Mouse (Mus musculus): ENCODE data around the gene Aff1. TPM values are rescaled to one million over a fixed set of nuclear protein-coding genes. Genes with fewer than 3 reads are reported as not detected.
A peak's percentile ranks its signal among the peaks of the same experiment; 100 is the strongest.

The Aff1 gene
- total RNA-seq, 2 experiments from 2014 or later: 36.1 to 52.1 TPM

DNA sequence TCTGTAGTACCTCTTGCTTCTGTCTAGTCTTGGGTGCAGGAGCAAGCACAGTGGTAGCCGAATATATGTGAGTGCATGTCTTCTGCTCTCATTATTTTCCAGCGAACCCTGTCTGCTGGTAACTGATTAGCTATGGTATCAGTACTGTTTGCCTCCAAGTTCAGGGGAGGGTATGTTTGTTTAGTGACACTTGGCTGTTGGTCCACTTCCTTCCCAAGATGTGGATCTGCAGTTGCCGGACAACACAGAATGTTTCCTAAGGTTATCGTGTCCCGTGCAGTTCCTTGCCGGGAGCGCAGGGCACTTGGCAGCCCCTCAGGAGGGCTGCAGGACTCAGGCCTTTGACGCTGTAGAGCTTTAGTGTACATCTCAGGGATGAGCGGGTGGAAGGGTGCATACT, 128.9 kb downstream of the Aff1 start:
- DNase-seq: no peak
- intact Hi-C loops (cut with DNase I): no loop called here

DNA sequence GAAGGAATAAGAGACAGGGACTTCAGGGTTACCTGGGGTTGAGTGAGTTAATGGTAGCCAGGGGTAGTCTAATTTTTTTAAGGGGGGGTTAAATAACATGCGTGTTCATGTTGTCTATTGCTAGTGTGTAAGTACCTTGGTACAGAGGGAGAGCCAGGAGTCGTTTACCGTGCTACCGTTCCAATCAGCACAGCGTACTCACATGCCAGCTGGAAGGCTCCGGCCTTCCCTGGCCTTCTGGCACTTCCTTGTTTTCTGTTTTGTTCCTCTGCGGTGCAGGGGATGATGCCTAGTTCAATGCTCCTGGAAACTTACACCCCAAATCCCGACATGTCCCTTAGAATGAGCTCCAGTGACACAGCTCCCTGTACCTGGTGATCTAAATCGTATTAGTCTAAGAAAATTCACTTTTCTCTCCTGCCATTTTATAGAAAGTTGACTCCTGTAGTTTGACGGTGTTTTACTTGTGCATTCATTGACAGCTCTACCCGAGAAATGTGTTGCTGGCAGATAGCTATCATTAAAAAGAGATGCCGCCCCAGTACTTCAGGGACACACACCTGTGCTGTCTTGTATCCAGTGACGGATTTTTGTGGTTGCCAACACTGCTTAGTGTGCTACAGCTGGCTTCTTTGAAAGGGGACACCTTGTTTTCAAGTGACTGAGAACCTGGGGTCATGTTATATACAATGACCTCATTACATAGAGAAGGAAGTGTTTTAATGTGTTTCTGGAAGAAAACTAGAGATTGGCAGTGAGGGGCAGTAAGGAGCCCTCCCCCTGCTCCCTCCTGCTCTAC, 129.5 kb downstream of the Aff1 start:
- no peak for DNase-seq
- intact Hi-C loops (cut with DNase I): no loop called here

DNA sequence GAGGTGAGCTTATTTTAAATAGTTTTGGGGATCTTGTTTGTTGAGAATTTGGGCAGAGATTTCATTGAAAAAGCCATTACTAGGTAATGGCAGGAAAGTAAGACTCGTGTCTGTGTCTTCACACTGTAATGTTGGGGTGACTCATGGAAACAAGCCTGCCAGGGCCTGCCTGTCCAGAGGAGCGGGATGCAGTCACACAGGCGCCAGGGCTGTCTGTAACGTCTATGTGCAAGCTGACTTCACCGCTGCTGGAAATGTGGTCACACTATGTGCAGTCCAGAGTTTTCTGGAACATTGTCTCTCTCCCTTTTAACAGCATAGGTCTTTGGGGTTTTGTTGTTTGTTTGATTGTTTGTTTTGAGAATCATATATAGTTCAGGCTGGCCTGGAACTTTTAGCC, 130.8 kb downstream of the Aff1 start:
- DNase-seq: no peak
- intact Hi-C loops (cut with DNase I): no loop called here

DNA sequence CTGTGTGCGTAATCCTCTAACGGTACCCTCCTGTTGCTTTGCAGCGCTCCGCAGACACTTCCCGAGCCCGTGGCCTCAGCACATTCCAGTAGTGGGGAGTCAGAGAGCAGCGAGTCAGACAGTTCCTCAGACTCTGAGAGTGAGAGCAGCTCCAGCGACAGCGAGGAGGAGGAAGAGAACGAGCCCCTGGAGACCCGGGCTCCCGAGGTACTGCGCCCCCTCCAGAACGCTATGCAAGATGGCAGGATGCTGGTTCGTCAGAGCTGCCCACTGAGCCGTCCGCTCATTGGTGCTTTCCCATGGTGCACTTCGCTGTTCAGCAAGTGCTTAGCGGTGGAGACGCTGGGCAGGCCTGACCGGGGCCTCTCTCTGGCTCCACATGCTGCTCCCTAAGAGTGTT, 136.1 kb downstream of the Aff1 start:
- intact Hi-C loops (cut with DNase I): no loop called here
- no peak for DNase-seq

DNA sequence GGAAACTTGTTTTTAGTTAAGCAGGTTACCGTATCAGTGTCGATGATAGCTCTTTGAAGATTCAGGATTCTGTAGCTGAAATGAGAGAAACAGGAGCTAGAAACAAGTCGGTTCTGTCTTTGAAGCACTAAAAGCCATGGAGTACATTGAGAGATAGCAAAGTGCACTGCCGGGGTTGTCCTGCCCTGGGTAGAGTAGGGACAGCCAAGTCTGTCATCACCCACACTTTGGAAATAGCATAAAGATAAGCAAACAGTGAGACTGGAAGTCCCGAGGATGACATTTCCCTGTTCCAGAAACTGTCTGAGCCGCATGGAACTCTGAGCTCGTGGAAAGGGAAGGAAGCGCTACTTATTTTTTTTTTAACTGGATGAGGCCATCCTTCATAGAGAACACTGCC, 136.6 kb downstream of the Aff1 start:
- no peak for DNase-seq

DNA sequence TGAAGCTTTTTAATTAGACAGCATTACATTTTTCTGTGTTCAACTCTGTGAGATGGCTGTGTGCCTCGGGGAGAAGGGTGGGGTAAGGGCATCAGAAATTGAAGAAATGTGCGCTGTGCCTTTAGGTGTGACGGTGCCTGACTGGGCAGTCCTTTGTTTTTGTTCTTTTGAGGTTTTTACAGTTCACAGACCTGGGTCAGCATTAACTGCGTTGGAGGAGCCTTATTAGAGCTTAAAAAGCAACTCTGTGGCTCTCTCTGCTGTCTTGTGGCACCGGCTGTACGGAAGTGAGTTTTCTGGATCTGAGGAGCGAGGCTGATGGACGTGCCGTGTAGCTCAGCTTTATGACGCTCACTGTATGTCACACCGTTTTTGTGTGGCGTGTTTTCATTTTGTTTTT, 137.0 kb downstream of the Aff1 start:
- intact Hi-C loops (cut with DNase I): no loop called here
- DNase-seq: no peak

More for the DNA sequence above, 136.6 kb downstream of the Aff1 start:
- intact Hi-C loops (cut with DNase I): no loop called here

DNA sequence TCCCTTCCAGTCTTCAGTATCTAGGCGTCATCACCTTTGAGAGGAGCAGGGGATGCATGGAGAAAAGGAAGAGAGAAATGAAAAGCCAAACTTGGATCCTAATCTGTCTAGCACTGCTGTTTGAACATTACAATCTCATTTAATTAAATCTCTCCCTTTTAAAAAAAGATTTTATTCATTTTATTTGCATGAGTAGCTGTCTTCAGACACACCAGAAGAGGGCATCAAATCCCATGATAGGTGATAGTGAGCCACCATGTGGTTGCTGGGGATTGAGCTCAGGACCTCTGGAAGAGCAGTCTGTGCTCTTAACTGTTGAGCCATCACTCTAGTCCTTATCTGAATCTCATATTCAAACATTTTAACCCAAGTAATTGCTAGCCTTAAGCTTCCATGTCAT, 138.7 kb downstream of the Aff1 start:
- intact Hi-C loops (cut with DNase I): no loop called here
- DNase-seq: no peak

DNA sequence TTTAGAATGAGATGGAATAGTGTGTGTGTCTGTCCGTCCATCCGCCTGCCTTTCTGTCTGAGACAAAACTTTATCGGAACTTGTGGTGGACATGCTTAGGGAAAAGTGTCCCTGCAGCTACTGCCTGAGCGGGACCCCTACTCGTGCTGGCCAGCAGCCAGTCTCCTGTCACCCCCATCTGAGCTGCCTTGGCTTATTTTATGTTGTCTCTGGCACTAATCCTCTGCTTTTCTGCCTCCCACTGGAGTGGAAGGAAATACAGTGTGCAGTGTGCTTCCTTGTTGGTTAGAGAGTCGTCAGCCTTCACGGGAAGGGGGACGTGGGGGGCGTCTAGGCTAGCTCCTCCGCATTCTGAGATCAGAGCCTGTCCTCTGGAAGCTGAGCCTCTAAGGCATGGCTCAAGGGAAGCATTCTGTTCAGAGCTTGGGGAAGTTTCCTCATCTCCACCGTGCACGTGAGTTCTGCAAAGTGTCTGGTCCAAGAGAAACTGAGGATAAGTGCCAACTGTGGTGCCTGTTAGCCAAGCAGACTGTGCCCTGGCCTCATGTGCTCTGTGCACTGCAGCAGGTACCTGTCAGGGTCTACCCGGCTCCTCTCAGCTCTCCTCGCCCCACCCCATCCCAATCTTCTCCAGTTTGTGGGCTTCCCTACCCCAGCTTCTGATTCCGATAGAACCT, 143.4 kb downstream of the Aff1 start:
- no peak for DNase-seq
- intact Hi-C loops (cut with DNase I): no loop called here

DNA sequence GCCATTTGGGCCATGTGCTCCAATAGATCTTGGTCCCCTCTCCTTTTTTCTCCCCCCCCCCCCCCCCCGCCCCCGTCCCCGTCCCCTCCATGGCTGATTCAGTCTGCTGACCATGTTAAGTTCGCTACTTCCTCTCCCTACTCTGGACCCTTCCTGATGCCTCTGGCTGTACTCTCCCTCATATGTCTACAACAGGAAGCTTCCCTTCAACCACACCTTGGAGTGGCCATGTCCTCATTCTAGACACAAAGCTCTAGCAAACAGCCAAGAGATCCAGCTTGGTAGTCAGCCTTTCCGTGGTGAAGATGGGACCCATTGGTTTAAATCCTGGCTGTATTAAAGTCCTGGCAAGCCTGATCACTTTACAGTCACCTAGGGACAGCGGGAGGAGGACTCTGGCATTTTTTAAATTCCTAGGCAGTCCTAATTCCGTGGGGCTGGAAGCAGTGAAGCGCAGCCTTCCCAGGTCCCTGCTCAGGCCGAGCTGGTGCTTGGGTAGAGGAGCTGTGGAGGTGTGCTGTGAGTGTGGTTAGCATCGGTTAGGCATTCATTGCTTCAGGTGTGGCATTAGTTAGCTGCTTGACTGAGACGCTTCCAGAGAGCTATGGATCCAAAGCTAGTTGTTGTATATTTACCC, 144.1 kb downstream of the Aff1 start:
- intact Hi-C loops (cut with DNase I): no loop called here
- no peak for DNase-seq

DNA sequence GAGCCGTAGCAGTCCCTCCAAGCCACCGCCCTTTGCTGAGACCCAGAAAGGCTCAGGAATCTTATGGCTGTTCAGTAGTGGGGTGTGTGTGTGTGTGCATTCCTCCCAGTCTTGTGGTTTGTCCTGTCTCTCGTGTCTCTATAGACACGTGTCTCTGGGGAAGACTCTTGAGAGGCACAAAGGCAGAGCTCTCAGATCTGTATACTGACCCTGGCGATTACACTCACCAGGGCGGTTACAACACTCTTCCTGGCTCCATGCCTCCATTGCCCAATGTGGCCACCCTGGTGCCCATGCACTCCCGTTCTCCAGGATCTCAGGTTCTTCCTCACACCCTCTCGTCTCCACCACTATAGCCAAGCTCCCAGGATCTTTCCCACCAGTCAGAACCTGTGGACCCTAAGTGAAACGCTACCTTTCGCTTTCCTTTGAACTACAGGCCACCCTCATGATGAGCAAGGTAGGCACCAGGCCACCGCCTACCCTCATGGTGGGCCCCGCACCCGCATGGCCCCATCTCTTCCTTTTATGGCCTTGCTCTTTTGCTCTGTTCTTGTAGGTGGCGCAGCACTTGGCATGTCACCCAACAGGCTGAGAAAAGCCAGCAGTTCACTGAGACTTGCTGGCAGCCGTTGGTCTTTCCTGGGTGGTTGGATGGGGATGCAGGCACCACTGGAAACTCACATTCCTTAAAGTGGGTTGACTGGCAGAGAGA, 146.5 kb downstream of the Aff1 start:
- DNase-seq: no peak
- intact Hi-C loops (cut with DNase I): no loop called here

DNA sequence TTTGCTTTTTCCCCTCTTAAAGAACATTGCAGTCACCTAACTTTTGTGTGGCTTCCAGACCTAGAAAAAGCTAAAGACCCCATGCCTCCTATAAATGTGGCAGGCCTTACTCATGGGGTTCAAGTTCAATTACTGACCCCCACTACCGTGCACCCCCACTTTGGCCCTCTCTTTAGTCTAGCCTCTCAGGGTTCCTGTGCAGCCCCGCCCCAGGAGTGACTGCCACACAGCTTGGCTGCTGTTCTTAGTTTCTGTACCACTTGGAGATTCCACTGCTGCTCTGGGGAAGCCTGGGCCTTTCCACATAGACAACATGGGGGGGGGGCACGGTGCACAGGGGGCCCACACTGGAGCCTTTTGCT, 147.1 kb downstream of the Aff1 start:
- intact Hi-C loops (cut with DNase I): no loop called here
- no peak for DNase-seq

DNA sequence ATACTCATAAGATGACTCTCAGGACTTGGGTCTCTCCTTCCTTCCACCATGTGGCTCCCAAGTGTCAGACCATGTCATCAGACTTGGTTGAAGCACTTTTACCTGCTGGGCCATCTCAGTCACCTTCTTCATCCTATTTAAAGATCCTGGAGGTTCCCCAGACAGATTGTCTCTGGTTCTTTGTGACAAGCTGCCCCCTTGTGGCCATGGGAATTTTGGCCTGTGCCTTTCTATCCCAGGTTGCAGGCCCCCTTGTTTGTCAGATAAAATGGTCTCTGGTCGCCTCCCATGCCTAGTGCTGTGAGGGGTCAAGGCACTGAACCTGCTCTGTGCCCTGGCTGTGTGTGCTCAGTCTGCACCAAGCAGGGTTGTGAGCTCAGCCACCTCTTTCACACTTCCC, 151.8 kb downstream of the Aff1 start:
- intact Hi-C loops (cut with DNase I): loop anchor here (5.0 kb wide), 1 partner anchor 162 kb away; no protein-coding TSS in a partner anchor
- peak in 1 of 2 experiments; percentile 55 for DNase-seq

DNA sequence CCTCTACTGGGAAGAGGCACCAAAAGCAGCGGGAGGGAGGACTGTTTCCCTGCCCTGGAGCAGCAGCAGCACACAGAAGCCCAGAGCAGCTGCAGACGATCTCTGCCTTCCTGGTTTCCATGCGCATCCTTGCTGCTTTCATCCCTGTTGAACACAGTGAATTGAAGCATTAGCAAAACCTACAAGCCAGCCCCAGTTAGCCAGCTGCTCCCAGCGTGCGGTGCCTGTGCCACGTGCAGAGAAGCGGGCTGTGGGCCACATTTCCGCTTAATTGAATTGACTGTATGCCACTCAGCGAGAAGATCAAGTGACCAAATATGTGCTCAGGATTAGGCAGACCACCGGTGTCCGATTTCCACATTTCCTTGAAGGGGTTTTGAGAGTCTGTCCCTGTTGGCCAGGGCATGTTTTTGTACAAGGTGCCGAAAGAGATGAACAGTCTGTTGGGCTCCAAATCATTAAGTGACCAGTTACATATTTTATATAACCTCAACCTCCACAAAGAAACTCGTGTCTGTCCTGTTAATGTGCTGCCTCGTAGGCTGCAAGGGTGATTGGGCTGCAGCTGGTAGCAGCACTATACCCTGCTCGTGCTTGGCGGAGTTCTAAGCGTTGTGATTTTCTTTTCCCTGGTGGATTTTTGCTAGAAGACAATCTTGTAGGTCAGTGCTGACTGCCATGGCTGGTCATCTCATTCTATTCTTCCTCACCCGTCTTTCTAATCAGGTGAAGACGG, 153.4 kb downstream of the Aff1 start:
- intact Hi-C loops (cut with DNase I): no loop called here
- no peak for DNase-seq

DNA sequence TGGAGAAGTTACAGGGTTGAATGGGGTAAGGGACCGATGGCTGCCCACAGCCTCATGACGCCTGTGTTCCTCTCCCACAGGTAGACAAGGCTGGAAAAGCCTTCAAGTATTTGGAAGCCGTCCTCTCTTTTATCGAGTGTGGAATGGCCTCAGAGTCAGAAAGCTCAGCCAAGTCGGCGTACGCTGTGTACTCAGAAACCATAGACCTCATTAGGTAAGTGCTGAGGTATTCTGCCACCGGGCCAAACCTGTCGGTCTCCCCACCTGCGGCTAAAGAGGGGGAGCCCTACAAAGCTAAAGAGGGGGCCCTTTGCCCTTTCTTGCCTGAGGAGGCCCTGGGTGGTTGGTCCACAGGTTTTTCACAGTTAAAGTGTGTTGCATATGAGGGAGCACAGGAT, 154.0 kb downstream of the Aff1 start:
- DNase-seq: no peak
- intact Hi-C loops (cut with DNase I): no loop called here

DNA sequence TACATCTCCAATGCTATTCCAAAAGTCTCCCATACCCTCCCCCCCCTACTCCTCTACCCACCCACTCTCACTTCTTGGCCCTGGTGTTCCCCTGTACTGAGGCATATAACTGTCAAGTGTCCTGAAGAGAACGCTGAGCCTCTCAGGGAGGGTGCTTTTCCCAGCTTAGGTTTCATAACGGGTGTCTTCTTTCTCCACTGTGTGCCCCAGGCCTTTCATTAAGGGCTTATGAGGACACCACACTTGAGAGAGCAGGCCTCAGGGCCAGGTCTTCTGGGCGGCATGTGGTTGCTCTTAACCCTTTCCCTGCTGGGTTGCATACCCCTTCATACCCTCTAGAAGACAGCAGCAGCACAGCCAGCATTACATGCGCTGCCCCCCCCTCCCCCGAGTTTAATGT, 154.4 kb downstream of the Aff1 start:
- intact Hi-C loops (cut with DNase I): no loop called here
- DNase-seq: no peak

DNA sequence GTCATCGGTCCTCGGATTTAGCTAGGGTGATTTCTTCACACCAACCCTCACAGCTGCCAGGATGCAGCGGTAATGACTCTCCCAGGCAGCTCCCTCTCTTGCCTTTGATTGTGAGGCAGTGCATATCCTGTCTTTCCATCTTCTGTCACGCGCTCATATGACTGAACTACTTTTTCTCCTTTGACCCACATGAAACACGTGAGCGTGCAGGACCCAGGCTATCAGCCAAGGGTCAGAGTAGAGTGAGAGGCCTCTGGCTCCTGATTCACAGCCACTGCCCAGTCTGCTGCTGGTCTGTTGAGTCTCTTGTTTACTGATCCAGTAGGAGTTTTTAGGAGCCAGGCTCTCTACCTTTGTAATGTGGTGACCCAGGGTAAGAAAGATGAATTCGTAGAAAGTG, 156.4 kb downstream of the Aff1 start:
- intact Hi-C loops (cut with DNase I): no loop called here
- no peak for DNase-seq

DNA sequence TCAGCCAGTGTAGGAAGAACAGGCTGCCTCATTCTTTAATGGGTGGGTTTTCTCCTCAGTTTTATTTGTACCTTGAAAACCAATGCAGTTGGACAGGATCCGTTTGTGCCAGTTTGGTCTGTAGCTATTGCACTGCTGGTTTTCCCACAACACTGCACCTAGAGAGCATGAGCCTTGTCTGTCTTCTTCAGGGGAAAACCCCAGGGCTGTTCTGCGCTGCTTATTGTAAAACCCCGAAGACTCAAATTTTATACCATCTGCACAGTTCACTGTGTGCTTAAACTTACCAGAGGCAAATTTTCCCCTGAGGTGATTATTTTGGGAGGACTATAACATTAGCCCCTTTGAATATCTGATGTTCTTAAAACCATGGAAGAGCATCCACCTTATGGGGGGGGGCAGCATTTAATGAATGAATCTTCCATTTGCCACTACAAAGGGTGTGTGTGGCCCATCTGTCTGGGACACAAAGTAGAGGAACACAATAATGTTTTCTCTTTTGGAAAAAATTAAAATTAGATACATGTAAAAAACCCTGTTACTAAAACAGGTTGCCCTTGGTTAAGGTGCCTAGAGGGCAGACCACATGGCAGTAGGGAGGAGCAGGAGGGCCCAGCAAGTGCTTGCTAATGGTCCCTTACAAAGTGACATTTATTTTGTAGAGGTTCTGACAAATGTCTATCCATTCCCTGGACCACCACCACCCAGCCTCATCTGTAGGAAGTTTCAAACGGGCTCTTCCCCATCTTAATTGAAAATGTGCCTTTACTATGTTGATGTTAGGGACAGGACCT, 160.8 kb downstream of the Aff1 start:
- intact Hi-C loops (cut with DNase I): no loop called here

DNA sequence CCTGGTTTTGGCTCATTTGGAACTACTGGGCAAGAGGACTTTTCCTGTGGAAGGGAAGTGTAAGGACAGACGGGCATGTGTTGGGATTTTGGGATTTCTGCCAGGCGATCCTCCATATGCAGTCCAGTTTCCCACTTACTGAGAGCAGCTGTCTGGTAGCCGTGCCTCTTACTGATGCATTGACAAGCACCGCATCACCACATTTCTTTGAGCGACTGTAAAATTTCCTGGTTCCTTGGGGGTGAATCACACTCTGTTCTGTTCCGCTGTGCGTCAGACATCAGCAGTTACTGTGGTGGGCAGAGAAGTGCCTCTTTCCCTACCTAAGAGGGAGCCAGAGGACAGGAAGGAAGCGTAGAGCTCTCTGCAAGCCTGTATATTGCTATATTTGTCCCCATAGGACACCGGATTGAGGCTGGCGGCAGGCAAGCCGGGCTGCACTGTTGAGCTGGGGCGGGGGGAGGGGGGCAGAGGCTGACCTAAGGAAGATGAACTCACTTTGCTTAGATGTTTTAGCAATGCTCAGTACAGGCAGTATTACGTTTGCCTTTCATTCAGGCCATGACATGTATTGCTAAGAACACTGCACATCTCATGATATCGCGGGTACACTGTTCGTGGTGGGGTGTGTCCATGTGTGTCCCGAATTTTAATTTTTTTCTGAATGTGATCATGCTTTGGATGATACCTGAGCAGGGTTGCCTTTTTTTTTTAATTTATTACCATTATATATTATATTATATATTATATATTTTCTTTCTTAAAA, 162.1 kb downstream of the Aff1 start:
- intact Hi-C loops (cut with DNase I): no loop called here
- DNase-seq: no peak

More for the DNA sequence above, 160.8 kb downstream of the Aff1 start:
- DNase-seq: no peak

DNA sequence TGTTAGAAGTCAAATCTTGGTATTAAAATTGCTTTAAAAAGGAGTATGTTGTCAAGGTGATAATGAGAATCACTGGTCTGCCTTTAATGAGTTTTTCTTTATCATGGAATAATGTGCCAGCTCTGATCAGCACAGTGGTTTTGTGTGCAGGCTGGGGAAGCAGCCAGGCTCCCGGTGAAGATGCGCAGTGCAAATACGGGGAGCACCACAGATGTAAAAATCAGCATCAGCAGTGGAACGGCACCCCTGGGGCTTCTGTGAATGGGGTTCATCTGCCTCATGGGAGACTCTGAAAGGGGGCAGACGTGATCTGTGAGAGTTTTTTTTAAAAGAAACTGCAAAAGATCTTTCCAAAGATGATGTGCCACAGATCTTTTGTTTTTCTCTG, 162.6 kb downstream of the Aff1 start:
- intact Hi-C loops (cut with DNase I): loop anchor here (5.0 kb wide), 1 partner anchor 182 kb away; no protein-coding TSS in a partner anchor
- no peak for DNase-seq
